Mouse (Mus musculus): Measurements from ENCODE around the gene Gjd3. TPM values are rescaled to one million over a fixed set of nuclear protein-coding genes. Genes with fewer than 3 reads are reported as not detected.
A peak's percentile ranks its signal among the peaks of the same experiment; 100 is the strongest.

Gene Gjd3
- total RNA-seq, 2 experiments from 2014 or later = not detected

- no peak for ATAC-seq (replicated peaks; ENCODE audit: low FRiP score, poor library complexity, severe bottlenecking)
These were observed 631 bp downstream of the Gjd3 start for GRCm38 (mm10) chr11:98981997-98982772.

DNA sequence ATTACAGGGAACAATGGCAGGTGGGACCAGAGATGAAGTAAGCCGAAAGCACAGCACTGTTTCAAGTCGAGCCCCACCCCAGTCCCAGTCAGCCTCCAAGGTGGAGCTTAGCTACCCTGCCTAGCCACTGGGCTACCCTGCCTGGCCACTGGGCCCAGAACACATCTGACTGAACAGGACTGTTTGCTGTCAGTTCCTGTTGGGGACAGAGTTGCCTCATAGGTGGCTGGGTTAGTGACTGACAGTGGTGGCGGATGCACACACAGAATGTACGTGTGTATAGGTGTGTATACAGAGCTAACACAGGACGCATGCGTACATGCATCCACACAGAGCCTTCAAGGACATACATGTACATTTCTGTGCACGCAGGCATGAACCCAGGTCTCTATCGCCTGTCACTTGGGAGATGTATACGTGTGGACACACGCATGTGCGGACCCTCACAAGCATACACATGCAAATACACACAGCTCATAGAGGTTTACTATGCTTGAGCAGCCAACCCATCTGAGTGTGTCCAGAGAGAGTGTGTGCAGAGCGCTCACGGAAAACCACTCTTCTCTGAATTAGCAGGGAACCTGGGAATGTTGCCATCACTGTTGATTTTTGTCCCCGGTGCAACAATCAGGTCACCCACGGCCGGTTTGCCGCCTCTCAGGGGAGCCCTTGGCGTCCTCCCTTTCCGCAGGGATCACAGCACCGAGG is 1.4 kb downstream of the Gjd3 start:
- no peak for ATAC-seq (replicated peaks; ENCODE audit: low FRiP score, poor library complexity, severe bottlenecking)

- ATAC-seq (replicated peaks; ENCODE audit: low FRiP score, poor library complexity, severe bottlenecking) = no peak
These were observed 3.5 kb downstream of the Gjd3 start for GRCm38 (mm10) chr11:98979356-98979755.

- no peak for ATAC-seq (replicated peaks; ENCODE audit: low FRiP score, poor library complexity, severe bottlenecking)
These were observed 4.2 kb downstream of the Gjd3 start for GRCm38 (mm10) chr11:98978526-98979148.

DNA sequence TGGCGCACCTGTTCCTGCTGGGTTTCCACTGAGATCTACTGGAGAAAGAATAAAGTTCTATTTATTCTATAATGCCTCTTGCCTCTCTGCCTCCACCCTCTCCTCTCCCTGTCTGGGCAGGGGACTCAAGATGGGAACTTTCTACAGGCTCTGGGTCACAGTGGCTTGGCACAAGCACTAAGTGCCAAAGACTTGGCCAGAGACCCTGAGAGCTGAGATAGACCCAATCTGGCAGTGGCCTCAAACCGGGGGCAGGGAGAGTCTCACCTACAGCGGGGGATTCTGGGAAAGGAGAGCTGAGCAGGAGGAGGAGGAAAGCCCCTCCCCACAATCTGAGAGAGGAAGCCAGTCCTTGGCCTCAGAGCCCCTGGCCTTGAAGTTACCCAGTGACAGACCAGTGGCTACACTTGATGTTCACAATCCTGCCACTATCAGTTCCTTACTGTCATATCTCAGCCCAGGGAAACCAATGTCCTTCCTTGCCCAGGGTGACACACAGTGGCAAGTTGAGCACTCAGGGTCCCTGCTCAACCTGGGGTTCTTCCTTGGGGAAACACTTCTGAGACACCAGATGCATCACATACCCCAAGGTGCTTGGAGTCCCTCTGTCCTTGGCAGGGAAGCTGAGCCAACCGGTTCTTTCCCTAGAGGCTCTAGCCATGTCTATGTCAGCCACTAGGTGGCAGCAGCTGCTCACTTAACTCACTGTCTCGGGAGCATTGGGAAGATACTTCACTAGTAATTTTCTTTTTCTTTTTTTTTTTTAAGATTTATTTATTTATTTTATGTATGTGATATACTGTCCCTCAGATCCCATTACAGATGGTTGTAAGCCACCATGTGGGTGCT is 7.7 kb downstream of the Gjd3 start:
- ATAC-seq (replicated peaks; ENCODE audit: low FRiP score, poor library complexity, severe bottlenecking) = peak; percentile 67

DNA sequence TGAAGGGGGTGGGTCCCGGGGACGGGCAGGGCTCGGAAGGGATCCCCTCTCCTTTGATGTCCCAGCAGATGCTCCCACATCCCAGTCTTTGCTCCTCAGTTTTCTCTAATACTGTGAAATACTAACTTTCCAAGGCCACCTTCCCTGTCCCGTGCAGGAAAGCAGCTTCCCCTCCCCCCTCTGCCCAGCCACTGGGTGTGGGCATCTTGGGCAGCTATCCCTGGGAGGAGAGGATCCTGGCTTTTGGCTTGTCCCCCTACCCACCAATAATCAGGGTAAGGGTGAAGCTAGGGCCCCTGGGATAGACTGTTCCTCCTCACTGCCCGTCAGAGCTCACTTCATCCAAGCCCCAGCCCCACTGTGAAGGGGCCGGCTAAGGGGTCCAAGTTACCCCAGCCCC is 8.6 kb downstream of the Gjd3 start:
- ATAC-seq (replicated peaks; ENCODE audit: low FRiP score, poor library complexity, severe bottlenecking) = no peak

DNA sequence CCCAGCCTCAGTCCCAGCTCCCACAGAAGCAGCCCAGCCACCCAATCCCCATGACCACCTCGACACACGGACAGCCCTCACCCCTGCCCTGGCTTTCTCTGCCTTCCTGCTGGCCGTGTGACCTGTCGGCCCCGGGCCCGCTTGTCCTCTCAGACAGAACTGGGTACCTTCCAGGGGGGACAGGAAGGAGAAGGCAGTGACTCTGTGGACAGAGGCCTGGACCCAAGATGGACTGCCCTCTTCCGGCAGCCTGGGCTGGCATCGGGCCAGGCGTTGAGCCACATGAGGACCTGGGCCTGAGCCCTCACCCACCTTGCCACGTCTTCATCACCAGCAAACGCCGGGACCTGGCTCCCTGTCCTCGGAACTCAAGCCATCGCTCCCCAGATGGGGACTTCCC is 9.2 kb downstream of the Gjd3 start:
- no peak for ATAC-seq (replicated peaks; ENCODE audit: low FRiP score, poor library complexity, severe bottlenecking)

GRCm38 (mm10) chr11:98972801-98973360 is 9.9 kb downstream of the Gjd3 start:
- no peak for ATAC-seq (replicated peaks; ENCODE audit: low FRiP score, poor library complexity, severe bottlenecking)

- peak; percentile 64 for ATAC-seq (replicated peaks; ENCODE audit: low FRiP score, poor library complexity, severe bottlenecking)
These were observed 10.6 kb downstream of the Gjd3 start for GRCm38 (mm10) chr11:98972215-98972614.

DNA sequence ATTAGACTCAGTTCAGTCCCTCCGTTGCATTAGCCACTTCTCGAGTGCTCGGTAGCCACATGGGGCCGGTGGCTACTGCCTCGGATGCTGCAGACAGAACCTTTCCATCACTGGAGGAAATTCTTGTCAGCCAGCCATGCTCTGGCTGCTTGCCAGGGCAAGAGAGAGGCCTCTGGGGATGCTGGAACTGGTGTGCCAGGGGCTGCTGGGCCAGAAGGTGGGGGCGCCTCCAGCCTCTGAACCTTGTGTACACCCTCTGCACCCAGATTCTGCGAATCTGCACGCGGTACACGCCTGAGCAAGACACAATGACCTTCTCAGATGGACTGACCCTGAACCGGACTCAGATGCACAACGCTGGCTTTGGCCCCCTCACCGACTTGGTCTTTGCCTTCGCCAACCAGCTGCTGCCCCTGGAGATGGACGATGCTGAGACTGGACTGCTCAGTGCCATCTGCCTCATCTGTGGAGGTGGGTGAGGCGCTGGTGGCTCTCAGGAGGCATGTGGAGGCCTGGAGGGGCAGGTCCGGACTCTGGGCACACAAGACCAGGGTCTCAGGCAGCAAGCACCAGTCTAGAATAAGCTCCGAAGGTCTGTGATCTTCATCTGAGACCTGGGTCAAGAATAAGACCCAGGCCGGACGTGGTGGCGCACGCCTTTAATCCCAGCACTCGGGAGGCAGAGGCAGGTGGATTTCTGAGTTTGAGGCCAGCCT is 11.3 kb downstream of the Gjd3 start:
- ATAC-seq (replicated peaks; ENCODE audit: low FRiP score, poor library complexity, severe bottlenecking) = no peak

DNA sequence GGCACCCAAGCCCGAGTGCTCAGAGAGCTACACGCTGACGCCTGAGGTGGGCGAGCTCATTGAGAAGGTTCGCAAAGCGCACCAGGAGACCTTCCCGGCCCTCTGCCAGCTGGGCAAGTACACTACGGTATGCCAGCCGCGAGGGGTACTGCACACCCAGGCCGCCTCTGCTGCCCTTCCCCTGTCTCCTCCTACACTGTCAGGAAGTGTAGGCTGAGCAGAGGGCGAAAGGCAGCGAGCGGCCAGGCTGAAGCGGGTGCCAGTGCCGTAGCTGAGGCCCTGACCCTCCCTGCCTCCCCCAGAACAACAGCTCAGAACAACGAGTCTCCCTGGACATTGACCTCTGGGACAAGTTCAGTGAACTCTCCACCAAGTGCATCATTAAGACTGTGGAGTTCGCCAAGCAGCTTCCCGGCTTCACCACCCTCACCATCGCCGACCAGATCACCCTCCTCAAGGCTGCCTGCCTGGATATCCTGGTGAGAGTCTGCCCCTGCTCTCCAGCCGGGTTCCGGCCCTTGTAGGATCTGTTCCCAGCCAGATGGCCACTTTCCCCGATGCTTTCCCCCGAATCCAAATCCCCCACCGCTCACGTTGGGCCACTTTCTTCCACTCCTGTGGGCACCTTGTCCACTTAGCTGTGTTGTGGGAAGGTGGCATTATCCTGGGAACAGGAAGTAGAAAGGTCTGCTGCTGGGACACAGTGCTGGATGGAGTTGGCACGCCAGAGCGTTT is 12.5 kb downstream of the Gjd3 start:
- no peak for ATAC-seq (replicated peaks; ENCODE audit: low FRiP score, poor library complexity, severe bottlenecking)

- ATAC-seq (replicated peaks; ENCODE audit: low FRiP score, poor library complexity, severe bottlenecking) = no peak
These were observed 13.3 kb downstream of the Gjd3 start for GRCm38 (mm10) chr11:98969496-98969927.

GRCm38 (mm10) chr11:98968716-98969495 is 13.9 kb downstream of the Gjd3 start:
- no peak for ATAC-seq (replicated peaks; ENCODE audit: low FRiP score, poor library complexity, severe bottlenecking)

GRCm38 (mm10) chr11:98968079-98968478 is 14.7 kb downstream of the Gjd3 start:
- no peak for ATAC-seq (replicated peaks; ENCODE audit: low FRiP score, poor library complexity, severe bottlenecking)

- ATAC-seq (replicated peaks; ENCODE audit: low FRiP score, poor library complexity, severe bottlenecking) = no peak
These were observed 16.2 kb downstream of the Gjd3 start for GRCm38 (mm10) chr11:98966499-98967141.

DNA sequence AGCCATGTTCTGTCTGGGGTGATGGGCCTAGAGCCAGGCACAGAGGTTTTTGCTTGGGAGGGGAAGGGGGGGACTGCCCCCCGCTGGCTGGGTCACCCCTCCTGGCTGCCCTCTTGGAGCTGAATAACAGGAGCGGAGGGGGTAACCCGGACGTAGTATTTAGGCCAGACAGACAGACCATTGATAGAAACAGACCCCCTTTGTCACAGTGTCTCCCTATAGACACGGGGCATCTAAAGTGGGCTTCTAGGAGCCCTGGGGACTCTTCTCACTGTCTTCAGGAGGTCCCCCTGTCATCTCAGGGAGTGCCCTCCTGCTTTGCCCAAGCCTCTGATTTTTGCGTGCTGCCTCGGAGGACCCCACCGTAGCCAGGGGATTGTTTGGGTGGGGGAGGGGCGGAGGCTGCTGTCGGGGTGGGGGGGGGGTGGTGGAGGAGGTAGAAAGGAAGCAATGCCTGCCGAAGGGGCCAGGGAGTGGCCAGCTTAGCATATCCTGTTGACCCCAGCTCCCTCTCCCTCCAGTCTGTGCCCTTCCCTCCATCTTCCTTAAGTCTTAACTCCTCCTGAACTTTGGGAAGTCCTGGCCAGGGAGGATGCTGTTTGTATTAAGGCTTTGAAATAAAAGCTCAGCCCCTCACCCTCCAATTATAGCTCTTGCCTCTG is 17.3 kb downstream of the Gjd3 start:
- ATAC-seq (replicated peaks; ENCODE audit: low FRiP score, poor library complexity, severe bottlenecking) = no peak
